Mouse (Mus musculus) cerebellum, postnatal 4 days (tissue): ENCODE data around the gene Smg5.
"Not testable (repeated sequence)": the region's sequence is repeated elsewhere in the genome, so short reads cannot be mapped to it uniquely, and the experiment has no call there.

Experiments used
- DNase-seq, 2 experiments: peaks; one replicate each; pipeline ENCODE4 v3.0.0; 2022; ENCODE audit warnings: low spot score in 2 of 2, mixed read lengths in 1 of 2

Gene Smg5

GRCm38 (mm10) chr3:88352907-88353306 lies 16.8 kb downstream of the Smg5 start:
- no peak for DNase-seq

DNA sequence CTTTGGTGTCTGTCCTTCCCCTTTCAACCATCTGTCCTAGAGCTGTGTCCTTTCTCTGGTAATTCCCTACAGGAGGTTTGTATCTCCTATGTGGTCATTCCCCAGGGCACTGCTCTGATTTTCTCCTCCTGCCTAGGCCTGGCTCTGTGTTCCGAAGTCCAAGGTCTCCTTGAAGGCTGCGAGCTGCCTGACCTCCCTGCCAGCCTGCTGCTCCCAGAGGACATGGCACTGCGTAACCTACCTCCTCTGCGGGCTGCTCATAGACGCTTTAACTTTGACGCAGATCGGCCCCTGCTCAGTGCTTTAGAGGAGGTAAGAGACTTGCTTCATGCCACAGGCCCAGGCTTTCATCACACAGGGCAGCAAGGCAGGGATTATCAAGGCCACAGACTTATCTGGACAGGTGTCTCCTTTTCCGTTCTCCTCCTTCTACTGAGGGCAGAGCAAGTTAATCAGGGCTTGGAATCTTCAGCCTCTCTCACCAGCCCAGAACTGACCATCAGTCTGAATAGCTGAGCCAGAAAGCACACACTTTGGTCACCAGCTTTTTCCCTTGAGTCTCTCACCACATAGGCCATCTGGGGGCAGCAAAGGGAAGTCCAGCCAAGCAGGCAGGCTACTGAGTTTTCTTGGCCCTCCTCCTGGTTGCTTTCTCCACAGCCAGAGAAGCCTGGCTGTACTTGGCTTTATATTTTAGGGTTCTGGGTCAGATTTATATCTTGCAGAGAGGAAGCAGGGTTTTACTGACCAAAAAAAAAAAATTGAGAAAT lies 18.5 kb downstream of the Smg5 start:
- no peak for DNase-seq

GRCm38 (mm10) chr3:88359584-88359983 lies 23.5 kb downstream of the Smg5 start:
- DNase-seq, result no peak

DNA sequence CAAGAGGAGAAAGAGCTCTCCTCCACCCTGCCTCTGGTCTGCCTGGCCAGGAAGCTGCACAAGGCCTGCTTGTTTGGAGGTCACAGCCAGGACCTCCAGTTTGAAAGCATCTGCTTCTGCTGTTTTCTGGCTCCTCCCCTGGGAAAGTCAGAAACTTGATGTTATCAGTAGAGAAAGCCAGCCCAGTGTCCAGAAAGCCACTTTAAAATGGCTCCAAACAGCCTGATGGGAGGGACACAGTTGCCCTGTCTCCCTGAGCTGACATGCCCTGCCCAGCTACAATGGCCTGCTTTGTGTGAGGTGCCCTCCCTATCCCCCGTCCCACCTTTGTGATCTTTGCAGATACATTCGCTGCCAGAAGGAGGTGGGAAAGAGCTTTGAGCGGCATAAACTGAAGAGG lies 23.9 kb downstream of the Smg5 start:
- no peak for DNase-seq

- DNase-seq, result no peak
These were observed 25.0 kb downstream of the Smg5 start for GRCm38 (mm10) chr3:88361096-88361495.

DNA sequence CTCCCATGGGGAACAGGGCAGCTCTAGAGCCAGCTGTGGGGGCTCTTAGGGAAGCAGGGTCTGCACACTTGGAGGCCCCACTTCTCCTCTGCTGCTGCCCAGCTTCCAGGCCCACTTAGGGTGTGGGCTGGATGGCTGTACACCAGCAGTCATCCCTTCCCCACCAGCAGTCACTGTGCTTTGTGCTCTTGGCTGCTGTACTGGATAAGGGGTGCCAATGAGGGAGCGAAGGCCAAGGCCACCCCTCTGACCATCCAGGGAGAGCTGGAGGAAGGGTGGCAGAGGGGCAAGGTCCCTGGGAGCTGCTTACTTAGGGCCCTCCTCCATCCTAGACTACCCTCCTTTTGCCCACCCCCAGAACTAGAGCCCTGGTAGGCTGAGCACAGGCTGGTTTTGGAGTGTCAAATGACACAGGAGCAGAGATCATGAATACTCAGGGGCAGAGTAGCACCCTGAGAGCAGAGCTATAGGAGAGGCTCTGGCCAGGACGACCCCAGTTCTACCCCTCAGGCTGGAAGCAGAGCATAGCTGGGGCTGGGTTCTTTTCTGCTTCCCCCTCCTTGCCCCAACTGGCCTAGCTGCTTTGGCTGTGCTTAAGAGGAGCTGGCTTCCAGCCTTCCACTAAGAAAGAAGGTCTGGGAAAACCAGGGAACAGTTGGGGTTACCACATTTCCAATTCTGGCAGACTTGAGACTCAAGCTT lies 25.7 kb downstream of the Smg5 start:
- no peak for DNase-seq

DNA sequence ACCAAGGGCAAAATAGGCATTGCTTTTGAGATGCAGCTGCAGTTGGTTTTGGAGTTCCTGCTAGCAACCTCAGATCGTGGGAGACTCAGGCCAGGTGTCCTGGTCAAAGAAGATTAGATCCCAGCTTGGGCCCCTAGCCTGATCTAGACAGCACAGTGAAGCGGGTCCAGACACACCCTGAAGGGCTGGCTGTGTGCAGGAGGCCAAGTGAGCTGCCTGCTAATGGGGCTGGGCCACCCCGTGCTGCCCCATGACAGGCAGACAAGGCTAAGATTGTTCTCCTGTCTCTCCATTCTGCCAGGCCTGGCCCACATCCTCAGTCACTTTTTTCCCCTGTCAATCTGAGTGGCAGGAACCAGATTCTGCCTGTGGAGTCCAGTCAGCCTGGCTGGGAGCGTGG lies 27.6 kb downstream of the Smg5 start:
- no peak for DNase-seq

DNA sequence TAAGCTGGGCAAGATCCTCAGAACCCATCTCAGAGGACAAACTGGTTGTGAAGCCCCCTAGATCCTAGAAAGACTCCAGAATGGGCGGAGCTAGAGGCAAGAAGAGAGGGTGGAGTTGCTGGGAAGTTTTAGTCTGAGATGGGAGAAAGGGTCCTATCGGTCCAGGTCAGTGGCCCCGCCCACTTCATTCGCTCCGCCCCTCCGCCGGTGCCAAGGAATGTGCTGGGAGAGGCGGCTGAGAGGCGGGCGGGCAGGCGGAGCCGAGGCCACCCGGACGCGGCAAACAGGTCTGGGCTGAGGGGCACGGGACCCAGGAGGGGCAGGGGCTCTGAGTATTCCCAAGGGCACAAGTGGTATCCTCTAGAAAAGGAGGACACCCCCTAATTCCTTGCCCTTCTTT lies 28.3 kb downstream of the Smg5 start, which contains the start of gene Paqr6:
TSS of gene Paqr6 (plus strand) at position 248 of the 400 bp plus-strand sequence.
- DNase-seq, result peak in 1 of 2 experiments; percentile 50

DNA sequence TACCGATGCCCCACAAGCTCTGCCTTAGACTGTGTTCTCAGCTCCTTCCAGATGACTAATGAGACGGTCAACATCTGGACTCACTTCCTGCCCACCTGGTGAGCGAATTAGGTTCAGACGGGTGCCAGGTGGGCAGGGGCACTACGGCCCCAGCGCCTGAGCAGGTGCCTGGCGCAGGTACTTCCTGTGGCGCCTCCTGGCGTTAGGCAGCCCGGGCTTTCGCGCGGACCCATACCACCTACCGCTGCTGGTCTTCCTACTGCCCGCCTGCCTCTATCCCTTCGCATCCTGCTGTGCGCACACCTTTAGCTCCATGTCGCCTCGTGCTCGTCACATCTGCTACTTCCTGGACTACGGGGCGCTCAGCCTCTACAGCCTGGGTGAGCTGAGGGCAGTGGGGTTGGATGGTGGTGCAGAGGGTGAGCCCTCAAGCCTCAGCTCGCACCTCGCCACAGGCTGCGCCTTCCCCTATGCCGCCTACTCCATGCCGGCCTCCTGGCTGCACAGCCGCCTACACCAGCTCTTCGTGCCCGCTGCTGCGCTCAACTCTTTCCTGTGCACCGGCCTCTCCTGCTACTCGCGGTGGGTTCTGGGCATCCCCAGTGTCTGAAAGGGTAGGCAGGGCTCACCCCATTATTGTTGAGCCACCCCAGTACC lies 29.8 kb downstream of the Smg5 start:
- DNase-seq, result no peak

- not testable (repeated sequence) for DNase-seq
These were observed 30.9 kb downstream of the Smg5 start for GRCm38 (mm10) chr3:88366830-88367428.

- not testable (repeated sequence) for DNase-seq
These were observed 31.5 kb downstream of the Smg5 start for GRCm38 (mm10) chr3:88367517-88367916.

GRCm38 (mm10) chr3:88368511-88368910 lies 32.5 kb downstream of the Smg5 start:
- DNase-seq, result not testable (repeated sequence)

- DNase-seq, result not testable (repeated sequence)
These were observed 36.6 kb downstream of the Smg5 start, which contains the start of gene Bglap3 for GRCm38 (mm10) chr3:88372643-88373042. TSS of gene Bglap3 (minus strand) at chr3:88372743.

- not testable (repeated sequence) for DNase-seq
These were observed 39.9 kb downstream of the Smg5 start for GRCm38 (mm10) chr3:88375750-88376626.

GRCm38 (mm10) chr3:88376644-88377043 lies 40.6 kb downstream of the Smg5 start:
- not testable (repeated sequence) for DNase-seq

GRCm38 (mm10) chr3:88378599-88378998 lies 42.5 kb downstream of the Smg5 start, which contains the start of gene Bglap2:
TSS of gene Bglap2 (minus strand) at chr3:88378699.
- DNase-seq, result not testable (repeated sequence)

GRCm38 (mm10) chr3:88381389-88382315 lies 45.6 kb downstream of the Smg5 start:
- not testable (repeated sequence) for DNase-seq

- not testable (repeated sequence) for DNase-seq
These were observed 46.3 kb downstream of the Smg5 start for GRCm38 (mm10) chr3:88382383-88382782.

- no peak for DNase-seq
These were observed 48.3 kb downstream of the Smg5 start, which contains the start of gene Bglap for GRCm38 (mm10) chr3:88384364-88384763. TSS of gene Bglap (minus strand) at chr3:88384464.
